Mouse (Mus musculus) ES-E14 (cell line): Measurements from ENCODE around the gene Zcchc3. TPM values are rescaled to one million over a fixed set of nuclear protein-coding genes. Genes with fewer than 3 reads are reported as not detected.

ENCODE experiments used
- DNase-seq: peaks from one replicate; pipeline ENCODE4 v3.0.0-alpha.2; 2013; ENCODE audit warnings: low read depth, low spot score
- H3K27ac ChIP-seq: 2 replicates; pipeline ENCODE4 v1.5.1; 2012; ENCODE audit warnings: low read depth, mild to moderate bottlenecking, low read length, moderate library complexity, mixed read lengths; ENCODE audit not compliant: poor library complexity, insufficient read depth, severe bottlenecking
- H3K36me3 ChIP-seq: 2 replicates; pipeline ENCODE4 v1.6.1; 2012; ENCODE audit warnings: mild to moderate bottlenecking, low read length, moderate library complexity, mixed read lengths; ENCODE audit not compliant: control insufficient read depth, poor library complexity, insufficient read depth, severe bottlenecking
- H3K4me1 ChIP-seq, 2 experiments: fragments of 150-350 bp in 1 of 2; sonication (generic) in 1 of 2; 2 replicates each; pipeline ENCODE4 v1.6.1; 2012; ENCODE audit warnings: low read length in 2 of 2, mild to moderate bottlenecking in 1 of 2, mixed read lengths in 1 of 2; ENCODE audit not compliant: control insufficient read depth in 2 of 2, insufficient read depth in 2 of 2, poor library complexity in 1 of 2
- H3K4me3 ChIP-seq, 2 experiments: fragments of 150-350 bp in 1 of 2; sonication (generic) in 1 of 2; 2 replicates each; pipeline ENCODE4 v1.5.1; 2012; ENCODE audit warnings: low read length in 2 of 2, low read depth in 1 of 2, mild to moderate bottlenecking in 1 of 2, mixed read lengths in 1 of 2; ENCODE audit not compliant: insufficient read depth in 1 of 2, poor library complexity in 1 of 2, severe bottlenecking in 1 of 2
- H3K9ac ChIP-seq: 2 replicates; pipeline ENCODE4 v1.6.1; 2012; ENCODE audit warnings: low read depth, mild to moderate bottlenecking, low read length, mixed read lengths; ENCODE audit not compliant: poor library complexity, insufficient read depth, severe bottlenecking
- H3K9me3 ChIP-seq: fragments of 150-350 bp; sonication (generic); 2 replicates; pipeline ENCODE4 v1.6.1; 2012; ENCODE audit warnings: low read depth, mild to moderate bottlenecking, low read length; ENCODE audit not compliant: control insufficient read depth, insufficient read depth
- CHD2 ChIP-seq: IDR thresholded peaks from 2 replicates; pipeline ENCODE4 v1.6.1; 2014; ENCODE audit warnings: mild to moderate bottlenecking, low read depth, low read length, inconsistent platforms
- HCFC1 ChIP-seq: IDR thresholded peaks from 2 replicates; pipeline ENCODE4 v1.6.1; 2012; ENCODE audit warnings: low read length, inconsistent platforms, borderline replicate concordance; ENCODE audit not compliant: insufficient read depth
- MAFK ChIP-seq: IDR thresholded peaks from 2 replicates; pipeline ENCODE4 v1.6.1; 2014; ENCODE audit warnings: mild to moderate bottlenecking, low read depth, low read length, inconsistent platforms; ENCODE audit not compliant: insufficient read depth
- ZC3H11A ChIP-seq: IDR thresholded peaks from 2 replicates; pipeline ENCODE4 v1.6.1; 2012; ENCODE audit warnings: low read depth, mild to moderate bottlenecking, inconsistent platforms, low read length, borderline replicate concordance
- ZNF384 ChIP-seq: IDR thresholded peaks from 2 replicates; pipeline ENCODE4 v1.6.1; 2012; ENCODE audit warnings: low read depth, low read length, inconsistent platforms
- in situ Hi-C, 2 experiments: fragments of 600-800 bp; cut with MboI; formaldehyde crosslinking; loops; one replicate each; pipeline ENCODE4 v1.15.1; 2025; ENCODE audit warnings: low sequenced_read_pairs in 2 of 2, inconsistent platforms in 1 of 2; ENCODE audit not compliant: unreplicated experiment in 2 of 2
- total RNA-seq: library from RNA; depleted of rRNA; stranded (reverse); fragments of 300-350 nt; gene quantifications from 2 replicates; pipeline ENCODE4 v1.2.3, GENCODE M21; 2012

Zcchc3 gene
- total RNA-seq, 1 experiment: 21.4 TPM

GRCm38 (mm10) chr2:152399122-152399542 lies 15.7 kb downstream of the Zcchc3 start:
- peak; percentile 59 for DNase-seq
- in situ Hi-C loops: no loop called here

GRCm38 (mm10) chr2:152398691-152399090 lies 16.1 kb downstream of the Zcchc3 start:
- H3K36me3 ChIP-seq: peaks cover 7% of the 10 kb centered on the region; the same call in 1 of the 2 replicates
- peak overlapping the region; percentile 86 to 87 for H3K4me3 ChIP-seq
- peaks cover 4 to 8% of the 10 kb centered on the region in 2 experiments; a peak in 3 of 4 replicates for H3K4me1 ChIP-seq
- no peaks in the 10 kb centered on the region for H3K9me3 ChIP-seq
- peak; percentile 88 for DNase-seq
- in situ Hi-C loops: no loop called here
- no peak for TF ChIP-seq CHD2
- no peak for TF ChIP-seq HCFC1
- TF ChIP-seq ZNF384: no peak
- no peak for TF ChIP-seq ZC3H11A
- 0 out of 2 replicates have a peak, but pooled peaks have one; percentile 30 for TF ChIP-seq MAFK
- H3K27ac ChIP-seq: peak overlapping the region; percentile 47
- H3K9ac ChIP-seq: peak overlapping the region; percentile 86

More at GRCm38 (mm10) chr2:152399122-152399542, 15.7 kb downstream of the Zcchc3 start:
- Histone ChIP-seq H3K27ac (peak overlapping the region; percentile 47), H3K36me3 (peaks cover 7% of the 10 kb centered on the region; the same call in 1 of the 2 replicates), H3K9me3 (no peaks in the 10 kb centered on the region), H3K9ac (peak overlapping the region; percentile 63), H3K4me1 (peaks cover under 1 to 8% of the 10 kb centered on the region in 2 experiments; a peak in 2 of 4 replicates), H3K4me3 (peak overlapping the region; percentile 76 to 86)
- no peak; the same call in 1 of the 2 replicates for TF ChIP-seq HCFC1
- TF ChIP-seq CHD2: no peak
- no peak for TF ChIP-seq ZC3H11A
- TF ChIP-seq MAFK: no peak
- no peak for TF ChIP-seq ZNF384

- H3K27ac ChIP-seq: peak within 1 kb of the TSS; percentile 80
- peaks cover 4 to 7% of the 10 kb centered on the region in 2 experiments for H3K4me1 ChIP-seq
- TF ChIP-seq MAFK (no peak), ZC3H11A (no peak), HCFC1 (peak; percentile 35; the same call in 1 of the 2 replicates), CHD2 (peak; percentile 85)
- in situ Hi-C loops: no loop called here
- peak within 1 kb of the TSS; percentile 86 for H3K9ac ChIP-seq
- H3K4me3 ChIP-seq: peak within 1 kb of the TSS; percentile 86 to 99
- DNase-seq: peak; percentile 85
- peaks cover 7% of the 10 kb centered on the region; the same call in 1 of the 2 replicates for H3K36me3 ChIP-seq
- H3K9me3 ChIP-seq: no peaks in the 10 kb centered on the region
These were observed 17.0 kb downstream of the Zcchc3 start, which contains the start of gene Sox12 for GRCm38 (mm10) chr2:152397680-152398435. Gene Sox12, minus strand, starts transcription at chr2:152398063.

- no peaks in the 10 kb centered on the region for H3K9me3 ChIP-seq
- in situ Hi-C loops: no loop called here
- DNase-seq: no peak
- peaks cover 7 to 8% of the 10 kb centered on the region in 2 experiments for H3K4me1 ChIP-seq
- H3K9ac ChIP-seq: peak overlapping the region; percentile 86
- peaks cover 7% of the 10 kb centered on the region; the same call in 1 of the 2 replicates for H3K36me3 ChIP-seq
- TF ChIP-seq MAFK: no peak
- H3K4me3 ChIP-seq: peak overlapping the region; percentile 86 to 99
- peak overlapping the region; percentile 80 for H3K27ac ChIP-seq
These were observed 17.7 kb downstream of the Zcchc3 start for GRCm38 (mm10) chr2:152397004-152397589.
